Mouse (Mus musculus) midbrain, embryonic 14.5 days (tissue): ENCODE measurements around the gene Ccl7. TPM values are rescaled to one million over a fixed set of nuclear protein-coding genes. Genes with fewer than 3 reads are reported as not detected.

Experiments used
- ATAC-seq: fragments of 200-750 bp; cut with Nextera tagmentation; 2 replicates; pipeline ENCODE4 v1.8.0; 2017; ENCODE audit warnings: moderate number of reproducible peaks, moderate library complexity; ENCODE audit not compliant: low FRiP score, low TSS enrichment
- DNase-seq: peaks from one replicate; pipeline ENCODE4 v3.0.0-alpha.2; 2015
- H3K27ac ChIP-seq: fragments of 300-500 bp; sonication (generic); replicated peaks from 2 replicates; pipeline ENCODE4 v1.5.1; 2014; ENCODE audit warnings: mild to moderate bottlenecking, low read depth, low read length, moderate library complexity
- H3K27me3 ChIP-seq: fragments of 300-500 bp; sonication (generic); 2 replicates; pipeline ENCODE4 v1.6.1; 2014; ENCODE audit warnings: low read length, control low read depth, mixed read lengths; ENCODE audit not compliant: control insufficient read depth, insufficient read depth
- H3K36me3 ChIP-seq: fragments of 300-500 bp; sonication (generic); 2 replicates; pipeline ENCODE4 v1.6.1; 2014; ENCODE audit warnings: low read length, control low read depth; ENCODE audit not compliant: control insufficient read depth, insufficient read depth
- H3K4me1 ChIP-seq: fragments of 300-500 bp; sonication (generic); 2 replicates; pipeline ENCODE4 v1.6.1; 2014; ENCODE audit warnings: mild to moderate bottlenecking, antibody characterized with exemption, low read length, control low read depth; ENCODE audit not compliant: control insufficient read depth, insufficient read depth
- H3K4me2 ChIP-seq: fragments of 300-500 bp; sonication (generic); 2 replicates; pipeline ENCODE4 v1.6.1; 2014; ENCODE audit warnings: mild to moderate bottlenecking, low read length, moderate library complexity
- H3K4me3 ChIP-seq: fragments of 300-500 bp; sonication (generic); replicated peaks from 2 replicates; pipeline ENCODE4 v1.5.1; 2014; ENCODE audit warnings: low read depth, low read length
- H3K9ac ChIP-seq: fragments of 300-500 bp; sonication (generic); replicated peaks from 2 replicates; pipeline ENCODE4 v1.6.1; 2014; ENCODE audit warnings: mild to moderate bottlenecking, low read length, moderate library complexity
- H3K9me3 ChIP-seq: fragments of 300-500 bp; sonication (generic); 2 replicates; pipeline ENCODE4 v1.6.1; 2016; ENCODE audit warnings: low read length, control low read depth, mixed read lengths; ENCODE audit not compliant: control insufficient read depth
- WGBS: fragments of 180-500 bp; shearing (Covaris S2); extraction: QIAGEN DNeasy Blood & Tissue Kit; methylation state at CpG from one replicate; pipeline ENCODE4 v1.1.7; 2014; 5-methylcytosine and 5-hydroxymethylcytosine counted together
- polyA plus RNA-seq: library from polyadenylated mRNA; unstranded; fragments of >200 nt; fragmentation: Nextera tagmentation; extraction: Ambion mirVana; gene quantifications from 2 replicates; pipeline ENCODE4 v1.2.1, GENCODE M21; 2014

Ccl7 gene
- polyA plus RNA-seq, 1 experiment from 2014 or later, result 1.9 TPM

DNA sequence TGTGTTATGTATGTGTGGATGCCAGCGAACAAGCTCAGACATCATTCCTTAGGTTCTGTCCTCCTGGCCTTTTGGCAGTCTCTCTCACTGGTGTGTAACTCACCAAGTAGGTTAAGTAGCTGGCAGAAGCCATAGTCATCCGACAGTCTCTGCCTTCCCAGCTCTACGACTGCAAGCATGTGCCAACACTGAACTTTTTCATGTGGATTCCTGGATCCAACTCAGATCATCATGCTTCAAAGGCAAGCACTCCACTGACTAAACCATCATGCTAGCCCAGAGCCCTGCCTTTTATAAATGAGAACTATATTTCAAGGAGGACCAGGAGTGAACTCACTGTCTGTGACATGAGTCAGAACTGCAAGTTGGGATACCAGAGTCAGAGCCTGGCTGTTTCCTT, 28.2 kb downstream of the Ccl7 start:
- H3K4me3 ChIP-seq, result no peak overlapping the region
- H3K27me3 ChIP-seq, result no peaks in the 10 kb centered on the region
- 88% methylated on average over 3 of the region's 3 CpGs for WGBS
- no peaks in the 10 kb centered on the region for H3K4me1 ChIP-seq
- no peaks in the 10 kb centered on the region for H3K36me3 ChIP-seq
- ATAC-seq, result no peak
- DNase-seq, result no peak
- H3K9me3 ChIP-seq, result no peaks in the 10 kb centered on the region
- no peak overlapping the region for H3K27ac ChIP-seq
- H3K9ac ChIP-seq, result no peak overlapping the region
- no peak overlapping the region for H3K4me2 ChIP-seq

DNA sequence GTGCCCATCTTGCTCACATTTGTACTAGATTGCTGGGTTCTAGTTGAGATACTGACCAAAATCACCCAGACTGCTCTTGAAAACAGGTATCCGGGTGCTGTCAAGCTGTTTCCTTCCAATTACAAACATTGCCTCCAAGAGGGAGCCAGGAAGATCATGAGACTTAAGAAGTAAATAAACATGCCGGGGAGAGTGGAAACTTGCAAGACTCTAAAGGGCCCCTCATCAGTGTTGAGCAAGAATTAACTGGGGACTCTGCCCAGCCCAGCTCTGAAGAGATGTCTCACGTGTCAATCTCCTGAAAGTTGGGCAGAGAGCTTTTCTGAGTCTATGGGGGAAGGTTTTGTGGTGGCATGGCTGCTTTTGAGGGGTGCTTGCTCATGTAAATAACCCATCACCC, 31.5 kb downstream of the Ccl7 start:
- H3K4me2 ChIP-seq, result no peak overlapping the region
- no peak for DNase-seq
- no peak overlapping the region for H3K4me3 ChIP-seq
- ATAC-seq, result no peak
- H3K9me3 ChIP-seq, result no peaks in the 10 kb centered on the region
- no peak overlapping the region for H3K9ac ChIP-seq
- no peaks in the 10 kb centered on the region for H3K4me1 ChIP-seq
- H3K27ac ChIP-seq, result no peak overlapping the region
- no peaks in the 10 kb centered on the region for H3K27me3 ChIP-seq
- WGBS, result 82% methylated on average over 3 of the region's 3 CpGs
- H3K36me3 ChIP-seq, result no peaks in the 10 kb centered on the region

DNA sequence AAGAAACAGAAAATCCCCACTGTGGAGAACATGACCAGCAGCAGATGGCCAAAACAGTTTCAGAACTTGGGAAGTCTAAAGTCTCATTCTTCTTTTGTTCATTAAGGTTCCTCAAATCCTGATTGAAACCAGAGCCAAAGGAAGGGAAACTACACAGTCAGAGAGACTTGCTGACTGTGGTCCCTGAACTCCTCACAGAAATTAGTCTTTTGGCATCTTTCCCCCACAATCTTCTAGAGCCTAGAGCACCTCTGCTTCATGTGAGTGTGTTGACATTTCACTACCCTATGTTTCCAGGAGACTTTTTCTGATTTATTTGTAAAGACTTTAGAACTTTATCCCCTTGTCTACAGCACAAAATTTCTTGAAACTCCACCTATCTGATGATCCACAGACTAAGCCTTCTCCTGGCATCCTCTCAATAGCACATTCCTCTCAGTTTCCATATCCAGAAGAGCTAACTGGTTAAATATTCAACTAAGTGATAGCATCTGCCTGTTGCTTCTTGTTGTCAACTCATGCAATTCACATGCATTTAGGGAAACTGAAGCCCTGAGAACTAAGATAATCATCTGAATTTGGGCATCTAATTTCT, 32.7 kb downstream of the Ccl7 start:
- no peaks in the 10 kb centered on the region for H3K4me1 ChIP-seq
- no peak for DNase-seq
- H3K9me3 ChIP-seq, result no peaks in the 10 kb centered on the region
- H3K4me3 ChIP-seq, result no peak overlapping the region
- H3K27ac ChIP-seq, result no peak overlapping the region
- H3K27me3 ChIP-seq, result no peaks in the 10 kb centered on the region
- no peaks in the 10 kb centered on the region for H3K36me3 ChIP-seq
- ATAC-seq, result no peak
- no peak overlapping the region for H3K4me2 ChIP-seq
- no peak overlapping the region for H3K9ac ChIP-seq

DNA sequence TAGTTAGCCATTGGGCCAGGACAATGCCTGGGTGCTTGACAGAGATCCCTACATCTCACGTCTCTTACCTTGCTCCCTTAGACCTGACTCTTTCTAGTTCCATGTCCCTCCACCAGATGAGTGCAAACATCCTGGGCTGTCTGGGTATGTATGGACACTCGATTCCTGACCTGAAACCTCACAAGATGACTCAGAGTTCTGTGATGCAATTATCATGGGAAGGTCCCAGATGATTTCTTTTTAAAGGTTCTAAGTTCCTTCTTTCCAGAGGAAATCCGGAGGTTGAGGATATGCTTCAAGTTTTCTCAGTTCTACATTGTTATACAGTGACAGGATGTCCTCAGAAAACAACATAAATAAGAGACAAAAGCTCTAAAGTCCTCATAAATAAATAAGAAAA, 35.4 kb downstream of the Ccl7 start:
- Histone ChIP-seq H3K9ac (no peak overlapping the region), H3K27ac (no peak overlapping the region), H3K4me3 (no peak overlapping the region), H3K4me2 (no peak overlapping the region), H3K36me3 (no peaks in the 10 kb centered on the region), H3K4me1 (no peaks in the 10 kb centered on the region), H3K27me3 (no peaks in the 10 kb centered on the region), H3K9me3 (no peaks in the 10 kb centered on the region)
- DNase-seq, result no peak
- no peak for ATAC-seq
- WGBS, result 81% methylated on average over 3 of the region's 3 CpGs

DNA sequence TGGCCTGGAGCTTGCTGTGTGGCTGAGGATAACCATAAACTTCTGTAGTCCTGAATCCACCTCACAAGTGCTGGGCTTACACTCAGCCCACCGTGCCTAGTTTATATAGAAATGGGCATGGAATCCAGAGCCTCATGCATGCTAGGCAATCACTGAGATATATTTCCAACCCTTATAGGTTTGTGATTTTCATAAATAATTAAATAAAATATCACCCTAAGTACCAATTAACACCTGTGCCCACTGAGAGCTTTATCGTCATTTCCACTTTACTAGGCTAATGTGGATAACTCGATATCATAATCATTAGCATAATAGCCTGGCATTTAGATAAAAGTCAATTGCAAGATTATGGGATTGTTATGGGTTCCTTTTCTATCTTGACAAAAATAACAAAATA, 38.8 kb downstream of the Ccl7 start:
- Histone ChIP-seq H3K27ac (no peak overlapping the region), H3K4me2 (no peak overlapping the region), H3K9me3 (no peaks in the 10 kb centered on the region), H3K4me1 (no peaks in the 10 kb centered on the region), H3K36me3 (no peaks in the 10 kb centered on the region), H3K4me3 (no peak overlapping the region), H3K27me3 (no peaks in the 10 kb centered on the region), H3K9ac (no peak overlapping the region)
- ATAC-seq (no peak), DNase-seq (no peak)
- 89% methylated on average over 3 of the region's 3 CpGs for WGBS

Other genes starting within 250 kb of the Ccl7 start
- 0.64 and 0.73 TPM in 2 replicates for gene 5530401A14Rik, start 185.0 kb upstream of the Ccl7 start, polyA plus RNA-seq
- gene Asic2, start 77.3 kb upstream of the Ccl7 start, polyA plus RNA-seq, result 8.7 and 11.4 TPM in 2 replicates
- 3.6 TPM in 1 of 2 replicates, not detected in the other for gene Ccl2, start 10.1 kb upstream of the Ccl7 start, polyA plus RNA-seq
- gene Gm17268, start 7.2 kb upstream of the Ccl7 start, polyA plus RNA-seq, result not detected in 2 replicates
- gene Ccl11, start 12.1 kb downstream of the Ccl7 start, polyA plus RNA-seq, result 0.20 TPM in 1 of 2 replicates, not detected in the other
- gene Ccl12, start 56.1 kb downstream of the Ccl7 start, polyA plus RNA-seq, result 6.2 TPM in 1 of 2 replicates, not detected in the other
- gene Ccl8, start 69.5 kb downstream of the Ccl7 start, polyA plus RNA-seq, result not detected in 2 replicates